Mouse (Mus musculus) lung, postnatal 10 days (tissue): ENCODE measurements at regions not wholly inside any gene's neighbourhood (a gene's known extent, or its start where the extent isn't known, plus 50 kb on each side); places are given as distances from the start of the nearest gene placed in this dataset.

Experiments
- DNase-seq: peaks from one replicate; pipeline ENCODE4 v3.0.0; 2021

DNA sequence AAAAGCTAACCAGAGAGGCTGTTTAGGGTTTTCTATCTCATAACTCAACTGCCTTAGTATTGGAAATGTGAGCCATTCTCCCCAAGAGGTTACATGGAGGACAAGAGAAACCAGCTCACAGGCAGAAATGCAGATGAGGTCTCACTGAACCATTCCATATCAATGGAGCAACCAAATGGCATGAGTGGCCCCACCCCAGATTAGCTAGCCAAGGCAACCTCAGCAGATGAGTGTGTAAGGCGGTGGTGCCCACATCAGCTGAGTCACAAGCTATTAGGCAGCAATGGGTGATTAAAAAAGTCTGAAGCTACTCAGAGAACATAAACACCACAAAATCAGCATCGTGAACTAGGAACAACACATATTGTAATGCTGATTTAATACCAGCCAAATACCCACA, 133.2 kb downstream of the Lpin1 start:
- DNase-seq, result no peak

GRCm38 (mm10) chr12:16474361-16475080, 136.2 kb downstream of the Lpin1 start:
- DNase-seq, result no peak

DNA sequence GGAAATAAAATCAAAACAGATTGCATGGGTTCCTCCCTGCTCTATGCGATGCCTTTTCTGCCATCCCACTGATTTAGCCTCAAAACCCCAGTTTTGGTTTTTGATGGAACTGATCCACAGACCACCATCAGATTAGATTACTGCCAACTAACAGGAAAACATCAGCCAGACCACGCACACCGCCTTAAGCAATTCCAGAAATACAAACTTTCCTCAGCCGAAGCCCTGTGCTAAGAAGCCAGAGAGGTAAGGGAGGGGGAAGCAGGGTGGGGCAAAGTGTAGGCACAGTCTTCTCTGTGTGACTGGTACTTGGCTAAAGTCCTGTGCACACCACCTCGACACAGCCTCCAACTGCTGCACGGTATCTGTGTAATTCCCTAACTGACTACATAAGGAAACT, 153.3 kb downstream of the Lpin1 start:
- no peak for DNase-seq

DNA sequence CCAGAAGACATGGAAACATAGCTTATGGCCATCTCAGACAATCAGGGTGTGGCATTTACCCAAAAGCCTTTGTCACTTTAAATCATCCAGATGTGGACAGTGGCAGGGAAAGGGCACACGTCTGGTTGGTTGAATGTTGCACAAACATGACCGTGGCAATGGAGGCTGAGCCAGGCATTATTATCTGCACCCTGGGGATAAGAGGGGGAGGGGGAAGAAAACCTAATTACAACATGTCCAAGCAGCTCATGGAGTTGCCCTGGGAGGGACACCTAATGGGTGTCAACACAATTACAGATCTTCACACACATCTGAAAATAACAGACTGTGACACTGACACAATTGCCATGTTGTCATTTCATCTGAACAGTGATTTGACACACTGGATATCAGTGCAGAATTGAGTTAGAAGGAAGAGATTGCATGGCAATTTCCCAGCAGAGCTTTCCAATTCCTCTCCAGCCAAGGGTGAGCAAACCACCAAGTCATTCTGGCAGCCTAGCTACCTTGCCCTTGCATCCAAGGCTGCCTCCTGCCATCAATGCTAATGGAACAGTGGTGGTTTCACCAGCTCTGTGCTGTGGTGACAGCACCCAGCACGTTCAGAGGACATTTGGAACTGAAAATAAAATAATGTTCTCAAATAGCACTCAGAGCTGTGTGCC, 159.9 kb downstream of the Lpin1 start:
- DNase-seq, result no peak

- DNase-seq, result no peak
Observed at GRCm38 (mm10) chr12:16438717-16439116, 172.0 kb downstream of the Lpin1 start.

GRCm38 (mm10) chr12:16436961-16437360, 173.8 kb downstream of the Lpin1 start:
- no peak for DNase-seq

DNA sequence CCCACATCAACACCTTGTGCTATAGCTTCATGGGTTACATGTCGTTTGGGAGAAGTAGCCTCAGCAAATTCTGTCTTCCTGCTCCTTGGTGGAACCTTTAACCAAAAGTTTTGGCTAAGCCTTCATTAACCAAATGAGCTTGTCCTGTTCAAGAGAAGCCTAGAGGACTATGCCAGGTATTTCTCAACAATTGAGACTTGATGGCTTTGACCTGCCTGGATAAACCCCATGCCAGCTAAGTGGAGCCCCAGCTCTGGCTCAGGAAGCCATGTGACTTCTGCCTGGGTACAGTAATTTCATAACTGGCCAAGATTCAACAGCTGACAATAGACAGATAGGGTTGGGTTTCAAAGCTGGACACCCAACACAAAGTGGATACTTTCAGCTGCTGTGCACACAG, 174.5 kb downstream of the Lpin1 start:
- no peak for DNase-seq

DNA sequence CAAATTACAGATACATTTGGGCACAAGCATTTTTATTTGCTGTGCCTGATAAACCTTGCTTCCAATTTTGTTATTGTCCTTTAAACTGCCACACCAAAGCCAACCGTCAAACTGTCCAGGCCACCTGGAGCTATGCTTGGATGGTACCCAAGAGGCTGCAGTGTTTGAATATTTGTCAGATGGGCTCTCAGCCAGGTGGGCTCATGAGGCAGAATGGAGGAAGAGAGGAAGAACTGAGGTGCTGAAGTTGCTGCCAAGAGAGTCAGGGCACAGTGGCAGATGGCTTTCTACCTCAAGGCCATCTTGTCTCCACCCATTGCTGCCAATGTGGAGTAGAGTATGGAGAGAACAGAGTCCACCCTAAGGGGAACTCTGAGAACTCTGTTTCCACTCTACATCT, 176.0 kb downstream of the Lpin1 start:
- no peak for DNase-seq

DNA sequence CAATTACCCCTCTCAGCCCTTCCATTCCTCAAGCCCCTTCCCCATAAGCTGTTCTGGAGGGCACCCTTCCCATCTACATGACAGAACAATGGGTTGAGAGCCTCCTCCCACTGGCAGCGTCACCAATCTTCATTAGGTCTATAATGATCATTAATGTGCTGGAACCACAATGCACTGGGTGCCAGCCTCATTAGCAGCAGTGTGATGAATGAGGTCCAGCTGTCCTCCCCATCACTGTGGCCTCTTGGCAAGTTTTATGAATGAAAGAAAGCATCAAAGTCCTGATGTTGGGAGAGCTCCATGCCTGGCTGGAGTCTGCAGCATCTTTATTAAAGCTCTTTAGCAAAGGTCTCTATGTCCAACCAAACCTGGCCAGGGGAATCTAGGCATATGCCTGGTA, 176.5 kb downstream of the Lpin1 start:
- peak; percentile 9 for DNase-seq

GRCm38 (mm10) chr12:16425980-16426379, 184.8 kb downstream of the Lpin1 start:
- DNase-seq, result no peak

DNA sequence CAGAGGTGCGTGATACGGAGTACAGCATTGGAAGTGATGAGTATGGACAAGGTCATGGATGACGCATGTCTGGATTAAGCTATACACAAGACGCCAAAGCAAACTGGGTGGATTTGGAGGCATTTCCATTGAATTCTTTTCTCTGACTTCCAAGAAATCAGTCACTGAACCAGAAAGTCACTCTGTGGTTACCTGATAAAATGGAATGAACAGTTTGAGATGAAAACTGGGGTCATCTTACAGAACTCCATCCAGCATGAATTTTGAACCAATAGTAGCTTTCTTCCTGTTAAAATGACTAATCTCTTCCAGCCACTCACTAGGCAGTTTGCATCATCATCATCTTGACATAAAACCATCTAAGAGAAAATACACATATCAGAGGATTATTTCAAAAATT, 186.2 kb downstream of the Lpin1 start:
- no peak for DNase-seq

GRCm38 (mm10) chr12:16395720-16396119, 215.0 kb downstream of the Lpin1 start:
- no peak for DNase-seq

GRCm38 (mm10) chr12:16392851-16393250, 217.9 kb downstream of the Lpin1 start:
- DNase-seq, result no peak

GRCm38 (mm10) chr12:16391630-16392269, 219.0 kb downstream of the Lpin1 start:
- peak; percentile 37 for DNase-seq

DNA sequence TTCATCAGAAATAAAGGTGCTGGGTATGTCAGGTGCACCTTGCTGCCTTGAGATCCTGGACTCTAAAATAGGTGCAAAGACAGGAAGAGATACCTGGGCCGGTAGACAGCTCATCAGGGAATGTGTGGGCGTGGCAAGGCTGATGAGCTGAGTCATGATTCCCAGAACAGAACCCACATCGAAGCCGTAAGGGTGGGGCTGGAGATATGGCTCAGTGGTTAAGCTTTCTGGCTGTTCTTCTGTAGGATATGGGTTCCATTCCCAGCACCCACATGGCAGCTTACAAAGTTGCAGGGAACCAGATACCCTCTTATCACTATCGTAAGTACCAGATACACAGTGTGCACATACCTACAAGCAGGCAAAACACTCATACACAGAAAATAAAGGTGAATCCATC, 219.6 kb downstream of the Lpin1 start:
- DNase-seq, result no peak

DNA sequence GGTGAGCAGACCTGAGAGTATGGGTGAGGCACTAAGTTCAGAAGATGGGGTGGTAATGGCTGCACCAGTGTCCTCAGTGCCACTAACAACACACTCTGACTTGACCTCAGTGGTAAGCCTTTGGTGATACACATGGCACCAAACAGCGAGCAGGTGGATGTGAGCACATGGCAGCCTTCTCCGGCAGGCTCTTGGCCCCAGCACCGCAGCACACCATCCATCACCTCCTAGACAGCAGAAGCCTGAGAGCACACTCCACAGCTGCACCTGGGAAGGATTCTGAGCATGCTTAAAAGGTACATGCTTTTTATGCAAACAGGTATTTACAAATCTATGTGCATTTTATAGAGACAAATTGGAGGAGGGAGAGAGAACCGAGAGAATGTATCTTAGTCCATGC, 223.7 kb downstream of the Lpin1 start:
- DNase-seq, result no peak

DNA sequence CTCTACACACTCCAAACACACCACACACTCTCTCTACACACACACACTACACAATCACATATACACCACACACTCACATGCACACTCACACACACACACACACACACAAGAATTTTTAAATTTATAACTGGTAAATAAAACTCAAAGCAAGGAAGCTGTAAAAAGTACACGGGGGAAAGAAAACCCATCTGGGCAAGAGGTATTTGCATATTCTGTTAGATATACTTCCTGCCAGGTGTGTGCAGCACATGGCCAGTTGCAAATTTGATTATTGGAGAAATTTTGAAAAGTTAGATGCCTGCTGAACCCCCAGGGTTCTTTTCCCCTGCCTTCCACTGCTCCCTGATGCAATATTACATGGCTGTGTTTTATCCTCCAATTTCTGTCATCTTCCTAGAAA, 226.4 kb downstream of the Lpin1 start:
- DNase-seq, result no peak

GRCm38 (mm10) chr12:16383499-16383935, 227.2 kb downstream of the Lpin1 start:
- DNase-seq, result peak; percentile 28

- no peak for DNase-seq
Observed at GRCm38 (mm10) chr12:16382417-16382988, 228.3 kb downstream of the Lpin1 start.

GRCm38 (mm10) chr12:16381026-16381425, 229.7 kb downstream of the Lpin1 start:
- DNase-seq, result no peak

GRCm38 (mm10) chr12:16380346-16380745, 230.4 kb downstream of the Lpin1 start:
- peak; percentile 32 for DNase-seq

- DNase-seq, result peak; percentile 32
Observed at GRCm38 (mm10) chr12:16379415-16379814, 231.4 kb downstream of the Lpin1 start.

DNA sequence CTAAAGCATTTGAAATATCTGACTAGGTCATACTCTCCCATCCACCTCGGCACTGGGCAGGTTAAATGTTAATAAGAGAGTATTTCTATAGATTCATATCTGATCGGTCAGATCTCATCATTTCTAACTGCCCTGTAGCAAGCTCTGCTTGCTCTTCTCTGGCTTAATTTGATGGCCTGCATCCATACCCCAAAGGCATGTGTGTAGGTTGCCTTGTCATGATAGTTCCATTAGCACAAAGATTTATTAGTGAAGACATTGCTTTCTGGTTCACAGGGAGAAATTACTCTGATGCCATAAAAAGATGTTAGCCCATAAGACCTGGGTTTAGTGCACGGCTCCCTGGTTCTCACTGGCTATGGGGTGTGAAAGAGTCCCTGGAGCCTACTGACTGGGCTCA, 232.3 kb downstream of the Lpin1 start:
- no peak for DNase-seq
